Mouse (Mus musculus) heart, postnatal 14 days (tissue): Measurements from ENCODE around the gene Ptpra. TPM values are rescaled to one million over a fixed set of nuclear protein-coding genes. Genes with fewer than 3 reads are reported as not detected.

Source experiments
- DNase-seq, 2 experiments: peaks; one replicate each; pipeline ENCODE4 v3.0.0; 2021 to 2022
- intact Hi-C: fragments of 180-260 bp; cut with DNase I; formaldehyde crosslinking; loops from one replicate; pipeline ENCODE4 v1.15.1; 2025
- microRNA-seq, 2 experiments: library from miRNA; unstranded; fragments of <30 nt; microRNA quantifications; one replicate each; pipeline ENCODE4 v1.2.0; 2021 to 2022
- total RNA-seq, 2 experiments: library from RNA; stranded (reverse); gene quantifications; 2 replicates each; pipeline ENCODE4 v1.2.3; 2021

Gene Ptpra
- total RNA-seq, 2 experiments from 2014 or later: 61.8 to 63.8 TPM

- DNase-seq: no peak
- intact Hi-C loops: no loop called here
Observed at GRCm38 (mm10) chr2:130582552-130582951, 132.5 kb downstream of the Ptpra start, which contains the start of gene Avp. Avp (minus strand) TSS chr2:130582554.

DNA sequence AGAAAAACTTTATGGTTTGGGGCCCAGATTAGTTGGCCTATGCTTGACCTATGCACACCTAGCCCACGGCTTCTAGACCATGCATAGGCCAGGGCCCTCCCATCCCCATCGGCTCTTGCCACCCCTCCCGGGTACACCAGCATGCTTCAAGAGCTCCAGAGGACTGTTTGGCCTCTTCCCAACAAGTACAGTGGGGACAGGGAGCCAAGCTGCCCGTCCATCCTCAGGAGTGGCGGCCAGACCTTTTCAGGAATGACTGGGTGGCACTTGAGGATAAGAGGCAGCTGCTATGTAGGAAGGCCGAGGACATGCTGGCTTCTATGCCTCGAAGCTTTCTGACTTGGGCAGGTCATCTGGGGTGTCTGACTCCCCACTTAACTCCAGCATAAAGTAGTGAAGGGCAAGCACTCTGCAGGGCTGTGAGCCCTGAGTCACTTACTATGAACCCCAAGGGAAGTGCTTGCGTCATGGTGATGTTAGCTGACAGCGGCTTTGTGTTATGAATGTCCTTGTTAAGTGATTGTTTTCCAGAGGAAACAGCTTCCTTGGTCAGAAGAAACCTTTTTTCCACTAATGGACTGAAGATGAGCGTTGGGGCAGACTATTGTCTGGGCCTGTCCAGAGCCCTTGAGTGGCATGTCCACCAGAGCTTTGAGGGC is 134.0 kb downstream of the Ptpra start:
- intact Hi-C loops: no loop called here
- peak in 1 of 2 experiments; percentile 27 for DNase-seq

GRCm38 (mm10) chr2:130586016-130586415 is 135.9 kb downstream of the Ptpra start:
- DNase-seq: no peak
- intact Hi-C loops: no loop called here

DNA sequence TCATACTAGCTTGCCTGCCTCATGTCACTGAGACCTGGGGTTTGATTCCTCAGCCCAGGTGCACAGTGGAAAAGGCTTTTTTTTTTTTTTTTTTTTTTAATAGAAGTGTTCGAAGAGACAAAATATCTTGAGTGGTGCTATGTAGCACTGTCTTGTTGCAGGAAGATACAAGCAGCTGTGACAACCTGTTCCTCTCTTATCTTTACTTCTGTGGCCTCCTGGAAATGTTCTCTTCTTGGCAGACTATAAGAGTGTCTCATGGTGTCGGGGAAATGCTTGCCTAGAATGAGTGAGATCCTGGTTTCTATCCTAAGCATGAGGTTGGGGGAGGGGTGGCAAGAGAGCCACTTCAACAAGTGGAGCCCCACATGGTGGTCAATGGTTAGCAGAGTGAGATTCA is 138.3 kb downstream of the Ptpra start:
- no peak for DNase-seq
- intact Hi-C loops: no loop called here

- no peak for DNase-seq
- intact Hi-C loops: no loop called here
Observed at GRCm38 (mm10) chr2:130589157-130589556, 139.1 kb downstream of the Ptpra start.

- intact Hi-C loops: no loop called here
- DNase-seq: no peak
Observed at GRCm38 (mm10) chr2:130589761-130590160, 139.7 kb downstream of the Ptpra start.

- no peak for DNase-seq
- intact Hi-C loops: no loop called here
Observed at GRCm38 (mm10) chr2:130591016-130591415, 140.9 kb downstream of the Ptpra start.

- intact Hi-C loops: no loop called here
- no peak for DNase-seq
Observed at GRCm38 (mm10) chr2:130595596-130595995, 145.5 kb downstream of the Ptpra start.

DNA sequence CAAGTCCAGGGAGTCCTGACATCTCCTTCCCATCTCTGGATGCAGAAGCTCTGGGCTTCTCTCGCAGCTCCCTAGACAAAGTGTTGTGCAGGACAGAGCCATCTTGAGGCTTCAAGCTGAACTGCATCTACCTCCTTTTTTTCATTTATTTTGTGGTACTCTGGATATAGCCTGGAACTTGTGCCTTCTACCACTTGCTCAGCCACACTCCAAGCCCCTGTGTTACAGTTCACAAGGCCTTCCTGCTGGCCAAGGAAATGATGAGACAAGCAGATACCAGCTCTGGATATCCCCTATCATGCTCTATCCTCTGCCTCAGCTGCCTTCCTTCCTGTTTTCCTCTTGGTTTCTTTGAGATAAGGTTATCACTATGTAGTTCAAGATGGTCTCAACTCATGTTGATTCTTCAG is 147.5 kb downstream of the Ptpra start:
- DNase-seq: peak in 1 of 2 experiments; percentile 36
- intact Hi-C loops: loop anchor here (2.0 kb wide), 1 partner anchor 33 kb away; no protein-coding TSS in a partner anchor

GRCm38 (mm10) chr2:130598399-130598798 is 148.3 kb downstream of the Ptpra start:
- DNase-seq: peak in 1 of 2 experiments; percentile 27

GRCm38 (mm10) chr2:130602195-130602594 is 152.1 kb downstream of the Ptpra start:
- no peak for DNase-seq
- intact Hi-C loops: no loop called here

More at GRCm38 (mm10) chr2:130598399-130598798, 148.3 kb downstream of the Ptpra start:
- intact Hi-C loops: no loop called here

Small RNA genes lying within 50 kb of the gene (microRNA-seq; reads per million reads assigned to microRNA genes)
- gene Gm23876: 0 reads per million in 2 experiments

Other genes starting within 250 kb of the Ptpra start
- 10 to 100 TPM; 35.0 to 36.9 TPM for gene Nop56, start 175.8 kb upstream of the Ptpra start, total RNA-seq
- 100 to 1,000 TPM; 678 to 685 TPM for gene Idh3b, start 165.7 kb upstream of the Ptpra start, total RNA-seq
- 1 to 10 TPM in 1 of 2 experiments, under 1 TPM in 1; 0.68 to 1.1 TPM for gene Ebf4, start 155.1 kb upstream of the Ptpra start, total RNA-seq
- gene Cpxm1, start 52.7 kb upstream of the Ptpra start, total RNA-seq: 10 to 100 TPM in 1 of 2 experiments, 1 to 10 TPM in 1; 9.5 to 10.4 TPM
- not detected for gene Gm28372, start 45.0 kb upstream of the Ptpra start, total RNA-seq
- not detected for gene 1700020A23Rik, start 45.0 kb upstream of the Ptpra start, total RNA-seq
- not detected for gene Tmem239, start 43.8 kb upstream of the Ptpra start, total RNA-seq
- gene Vps16, start 25.9 kb upstream of the Ptpra start, total RNA-seq: 10 to 100 TPM; 25.1 to 29.4 TPM
- 1 to 10 TPM; 4.7 to 5.5 TPM for gene Pced1a, start 25.6 kb upstream of the Ptpra start, total RNA-seq
- 10 to 100 TPM; 64.9 to 76.1 TPM for gene Mrps26, start 113.5 kb downstream of the Ptpra start, total RNA-seq
- not detected for gene Oxt, start 125.9 kb downstream of the Ptpra start, total RNA-seq
- gene Avp, start 132.3 kb downstream of the Ptpra start, total RNA-seq: 1 to 10 TPM in 1 of 2 experiments, under 1 TPM in 1; 0.88 to 1.2 TPM
- 1 to 10 TPM; 7.3 to 9.3 TPM for gene Fastkd5, start 179.7 kb downstream of the Ptpra start, total RNA-seq
- 1 to 10 TPM; 4.2 to 4.5 TPM for gene Ubox5, start 179.8 kb downstream of the Ptpra start, total RNA-seq
- gene Lzts3, start 192.5 kb downstream of the Ptpra start, total RNA-seq: 1 to 10 TPM; 3.3 to 4.6 TPM
- 10 to 100 TPM; 53.3 to 62.4 TPM for gene Ddrgk1, start 214.4 kb downstream of the Ptpra start, total RNA-seq
- gene Itpa, start 217.3 kb downstream of the Ptpra start, total RNA-seq: 10 to 100 TPM; 19.8 to 20.2 TPM
- under 1 TPM; 0.19 to 0.32 TPM for gene Slc4a11, start 247.2 kb downstream of the Ptpra start, total RNA-seq